ENCODE assay signal across 9 mouse cellular contexts in the genomic region with DNA sequence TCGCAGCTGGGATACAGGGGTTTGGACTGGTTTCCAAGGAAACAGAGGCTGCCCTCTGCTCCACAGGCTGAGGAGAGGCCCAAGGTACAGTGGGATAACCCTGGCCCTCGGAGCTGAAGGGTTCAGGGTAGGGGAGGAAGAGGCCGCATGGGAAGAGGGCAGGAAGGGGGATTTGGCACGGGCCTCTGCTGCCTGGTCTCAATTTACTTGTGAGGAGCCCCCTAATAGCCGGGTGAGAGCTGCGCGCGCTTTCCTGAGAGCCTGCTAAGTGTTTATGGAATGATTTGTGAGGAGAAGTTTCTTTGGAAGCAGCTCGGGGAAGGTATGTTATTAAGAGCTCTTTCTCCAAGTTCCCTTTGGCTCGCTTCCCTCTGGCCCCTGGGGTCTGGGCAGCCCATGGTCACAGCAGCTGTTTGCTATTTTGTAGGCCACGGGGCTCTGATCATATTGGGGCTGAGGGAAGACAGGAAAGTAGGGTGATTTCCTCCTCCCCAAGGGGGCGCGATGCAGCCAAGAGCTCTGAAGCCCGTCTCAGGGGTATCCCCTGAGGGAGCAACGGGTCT. TPM values are rescaled to one million over a fixed set of nuclear protein-coding genes. Genes with fewer than 3 reads are reported as not detected.
DNase-seq lines count a peak whose midpoint lies in the region; ATAC-seq lines count a peak whose summit lies in the region.
"Had no signal": no experiment of that assay in that cellular context is flagged by ENCODE, and none has a peak within 500 bp of the region (broad histone marks: within the 10 kb centered on the region; RNA-seq: fewer than 3 reads in every experiment).

No protein-coding gene starts in this region.

- ATAC-seq in heart, embryonic 15.5 days (replicated peaks; ENCODE audit: insufficient number of reproducible peaks, insufficient read depth, low FRiP score, low read depth), result peak; percentile 24
- 0 out of 2 replicates have a peak, but pooled peaks have one; percentile 13 for ATAC-seq in liver, embryonic 12.5 days

- 42% methylated on average over 15 of the region's 15 CpGs for WGBS in embryonic facial prominence, embryonic 10.5 days
- whole genome bisulfite sequencing in heart, embryonic 15.5 days, result 50% methylated on average over 15 of the region's 15 CpGs
- 58% methylated on average over 15 of the region's 15 CpGs for WGBS in liver, embryonic 12.5 days (ENCODE audit: insufficient replicate concordance)

- H3K36me3 ChIP-seq in embryonic facial prominence, embryonic 10.5 days (replicated peaks), result no peaks in the 10 kb centered on the region
- no peaks in the 10 kb centered on the region for H3K36me3 ChIP-seq in heart, embryonic 15.5 days
- no peaks in the 10 kb centered on the region for H3K36me3 ChIP-seq in liver, embryonic 12.5 days

- H3K4me1 ChIP-seq in embryonic facial prominence, embryonic 10.5 days, result peaks cover 44% of the 10 kb centered on the region
- peaks cover 39% of the 10 kb centered on the region for H3K4me1 ChIP-seq in heart, embryonic 15.5 days (replicated peaks)
- 0 out of 2 replicates have a peak, but pooled peaks cover 4% of the 10 kb centered on the region for H3K4me1 ChIP-seq in liver, embryonic 12.5 days

- H3K9me3 ChIP-seq in embryonic facial prominence, embryonic 10.5 days, result no peaks in the 10 kb centered on the region
- no peaks in the 10 kb centered on the region for H3K9me3 ChIP-seq in heart, embryonic 15.5 days (replicated peaks)
- no peaks in the 10 kb centered on the region for H3K9me3 ChIP-seq in liver, embryonic 12.5 days (replicated peaks)

- peak; percentile 79 to 86 for DNase-seq in cerebellum, postnatal 10 days
- no peak for DNase-seq in cerebellum, adult 9-11 months
- DNase-seq in embryonic facial prominence, embryonic 10.5 days (ENCODE audit: low spot score), result peak; percentile 56
- DNase-seq in frontal cortex, postnatal 10 days (ENCODE audit: low spot score in 2 of 2), result no peak
- no peak for DNase-seq in adrenal gland, adult 8-10 months
- no peak for DNase-seq in adipocyte (ENCODE audit: low spot score)
- DNase-seq: thymus, postnatal 36 days had no signal

- peak overlapping the region; percentile 2; the same call in 1 of the 2 replicates for H3K9ac ChIP-seq in heart, embryonic 15.5 days
- no peak overlapping the region for H3K9ac ChIP-seq in liver, embryonic 12.5 days

- peak overlapping the region; percentile 21 for H3K4me2 ChIP-seq in heart, embryonic 15.5 days
- no peak overlapping the region for H3K4me2 ChIP-seq in liver, embryonic 12.5 days

- peak overlapping the region; percentile 57 for H3K27ac ChIP-seq in embryonic facial prominence, embryonic 10.5 days (replicated peaks)
- peak overlapping the region; percentile 80 for H3K27ac ChIP-seq in heart, embryonic 15.5 days
- no peak overlapping the region for H3K27ac ChIP-seq in liver, embryonic 12.5 days

- H3K27me3 ChIP-seq in embryonic facial prominence, embryonic 10.5 days (replicated peaks; ENCODE audit: low read depth, poor library complexity, severe bottlenecking), result peaks cover 23% of the 10 kb centered on the region
- no peaks in the 10 kb centered on the region for H3K27me3 ChIP-seq in heart, embryonic 15.5 days
- H3K27me3 ChIP-seq in liver, embryonic 12.5 days (replicated peaks), result peaks cover 33% of the 10 kb centered on the region

- peak overlapping the region; percentile 16; the same call in 1 of the 2 replicates for H3K4me3 ChIP-seq in embryonic facial prominence, embryonic 10.5 days
- no peak overlapping the region for H3K4me3 ChIP-seq in heart, embryonic 15.5 days
- H3K4me3 ChIP-seq in liver, embryonic 12.5 days, result no peak overlapping the region

RNA-seq across cellular contexts. Expression of a gene that starts 50.5 kb away (rescaled TPM):
- 2.0 TPM in 2 replicates for polyA plus RNA-seq in embryonic facial prominence, embryonic 10.5 days (2016; fragmentation: Nextera tagmentation; extraction: Ambion mirVana)
- 7.0 and 12.5 TPM in 2 replicates for polyA plus RNA-seq in heart, embryonic 15.5 days (2015; fragmentation: Nextera tagmentation; extraction: Ambion mirVana)
- polyA plus RNA-seq in liver, embryonic 12.5 days (2016; fragmentation: Nextera tagmentation; extraction: Ambion mirVana), result 3.6 and 3.9 TPM in 2 replicates
- 1 to 10 TPM in 3 of 4 experiments, under 1 TPM in 1; 0.59 to 1.5 (median 1.2) TPM for total RNA-seq in adrenal gland, adult 8-10 months (2022)

Comparison
In these comparisons a context has a peak if more than half of its experiments do, and no peak if none do; other contexts are left out.
1. DNase-seq: peak in cerebellum, postnatal 10 days (2 of 2) and embryonic facial prominence, embryonic 10.5 days (single experiment); none in cerebellum, adult 9-11 months (single experiment), frontal cortex, postnatal 10 days (0 of 2), adrenal gland, adult 8-10 months (single experiment) and adipocyte (single experiment).